Mouse (Mus musculus) stomach, embryonic 15.5 days (tissue): ENCODE data around the gene Oaz3. TPM values are rescaled to one million over a fixed set of nuclear protein-coding genes. Genes with fewer than 3 reads are reported as not detected.
A peak's percentile ranks its signal among the peaks of the same experiment; 100 is the strongest.

Experiments
- ATAC-seq: fragments of 200-750 bp; cut with Nextera tagmentation; 2 replicates; pipeline ENCODE4 v1.8.0; 2017; ENCODE audit warnings: low read depth, moderate number of reproducible peaks, moderate TSS enrichment; ENCODE audit not compliant: insufficient read depth, low FRiP score
- H3K27ac ChIP-seq: fragments of 300-500 bp; sonication (generic); 2 replicates; pipeline ENCODE4 v1.5.1; 2015; ENCODE audit warnings: mild to moderate bottlenecking, inconsistent platforms
- H3K27me3 ChIP-seq: fragments of 300-500 bp; sonication (generic); replicated peaks from 2 replicates; pipeline ENCODE4 v1.6.1; 2015; ENCODE audit warnings: inconsistent platforms
- H3K36me3 ChIP-seq: fragments of 300-500 bp; sonication (generic); 2 replicates; pipeline ENCODE4 v1.6.1; 2015; ENCODE audit warnings: inconsistent platforms
- H3K4me1 ChIP-seq: fragments of 300-500 bp; sonication (generic); 2 replicates; pipeline ENCODE4 v1.6.1; 2015; ENCODE audit warnings: inconsistent platforms
- H3K4me2 ChIP-seq: fragments of 300-500 bp; sonication (generic); 2 replicates; pipeline ENCODE4 v1.6.1; 2015; ENCODE audit warnings: mild to moderate bottlenecking, inconsistent platforms
- H3K4me3 ChIP-seq: fragments of 300-500 bp; sonication (generic); replicated peaks from 2 replicates; pipeline ENCODE4 v1.5.1; 2015; ENCODE audit warnings: inconsistent platforms
- H3K9ac ChIP-seq: fragments of 300-500 bp; sonication (generic); 2 replicates; pipeline ENCODE4 v1.6.1; 2015; ENCODE audit warnings: inconsistent platforms
- H3K9me3 ChIP-seq: fragments of 300-500 bp; sonication (generic); 2 replicates; pipeline ENCODE4 v1.6.1; 2016; ENCODE audit warnings: inconsistent platforms
- WGBS: fragments of 180-500 bp; shearing (Covaris S2); methylation state at CpG from one replicate; pipeline ENCODE4 v1.1.7; 2015; 5-methylcytosine and 5-hydroxymethylcytosine counted together
- polyA plus RNA-seq: library from polyadenylated mRNA; unstranded; fragments of >200 nt; fragmentation: Nextera tagmentation; extraction: Ambion mirVana; gene quantifications from 2 replicates; pipeline ENCODE4 v1.2.1, GENCODE M21; 2015

Oaz3 gene
- polyA plus RNA-seq, 1 experiment from 2014 or later = 1.5 TPM

- Histone ChIP-seq H3K4me1 (peaks cover 6% of the 10 kb centered on the region; the same call in 1 of the 2 replicates), H3K27me3 (peaks cover 31% of the 10 kb centered on the region), H3K27ac (no peak overlapping the region), H3K4me3 (peak overlapping the region; percentile 26), H3K4me2 (peak overlapping the region; percentile 47), H3K36me3 (no peaks in the 10 kb centered on the region), H3K9ac (no peak overlapping the region), H3K9me3 (no peaks in the 10 kb centered on the region)
- WGBS = 2% methylated on average over 20 of the region's 20 CpGs
- ATAC-seq = no peak
Observed at GRCm38 (mm10) chr3:94398943-94399481, 44.7 kb downstream of the Oaz3 start.

- ATAC-seq = no peak
- Histone ChIP-seq H3K4me2 (peak within 1 kb of the TSS; percentile 47), H3K27ac (no peak within 1 kb of the TSS), H3K27me3 (peaks cover 31% of the 10 kb centered on the region), H3K4me1 (peaks cover 6% of the 10 kb centered on the region; the same call in 1 of the 2 replicates), H3K9ac (no peak within 1 kb of the TSS), H3K9me3 (no peaks in the 10 kb centered on the region), H3K36me3 (no peaks in the 10 kb centered on the region), H3K4me3 (peak within 1 kb of the TSS; percentile 26)
- 64% methylated on average over 6 of the region's 6 CpGs for WGBS
Observed at GRCm38 (mm10) chr3:94398217-94398616, 45.5 kb downstream of the Oaz3 start, which contains the start of gene Lingo4. Gene Lingo4 (plus strand): TSS chr3:94398517.

DNA sequence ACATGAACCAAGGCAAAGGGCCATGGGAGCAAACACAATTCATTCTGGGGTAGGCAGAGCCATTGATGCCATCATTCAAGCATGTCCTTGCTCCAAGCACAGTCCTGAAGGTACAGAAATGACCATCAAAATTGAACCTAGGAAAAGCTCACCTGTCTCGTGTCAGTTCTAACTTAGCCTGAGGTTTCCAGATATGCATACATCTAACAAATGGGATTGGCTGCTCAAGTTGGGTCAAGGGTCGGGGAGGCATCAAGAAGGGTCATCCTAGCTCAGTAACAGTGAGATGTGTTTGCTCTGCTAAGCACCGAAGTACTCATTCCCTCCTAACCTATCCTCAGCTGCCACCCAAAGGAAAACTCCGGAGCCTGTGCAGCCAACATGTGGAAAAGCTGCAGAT, 46.9 kb downstream of the Oaz3 start:
- Histone ChIP-seq H3K9me3 (no peaks in the 10 kb centered on the region), H3K27me3 (peaks cover 29% of the 10 kb centered on the region), H3K27ac (no peak overlapping the region), H3K4me1 (peaks cover 6% of the 10 kb centered on the region; the same call in 1 of the 2 replicates), H3K4me3 (no peak overlapping the region), H3K36me3 (no peaks in the 10 kb centered on the region), H3K4me2 (no peak overlapping the region), H3K9ac (no peak overlapping the region)
- ATAC-seq = no peak
- WGBS = 71% methylated on average over 4 of the region's 4 CpGs

GRCm38 (mm10) chr3:94396336-94396735, 47.4 kb downstream of the Oaz3 start:
- H3K9ac ChIP-seq = no peak overlapping the region
- no peaks in the 10 kb centered on the region for H3K36me3 ChIP-seq
- no peak for ATAC-seq

GRCm38 (mm10) chr3:94393049-94393448, 50.7 kb downstream of the Oaz3 start:
- no peak overlapping the region for H3K4me3 ChIP-seq
- no peak for ATAC-seq

More at GRCm38 (mm10) chr3:94396336-94396735, 47.4 kb downstream of the Oaz3 start:
- Histone ChIP-seq H3K27ac (no peak overlapping the region), H3K27me3 (peaks cover 25% of the 10 kb centered on the region), H3K9me3 (no peaks in the 10 kb centered on the region), H3K4me2 (no peak overlapping the region), H3K4me3 (no peak overlapping the region), H3K4me1 (peaks cover 6% of the 10 kb centered on the region; the same call in 1 of the 2 replicates)
- 89% methylated on average over 1 of the region's 1 CpGs for WGBS

GRCm38 (mm10) chr3:94392128-94392527, 51.6 kb downstream of the Oaz3 start:
- Histone ChIP-seq H3K4me2 (no peak overlapping the region), H3K9ac (no peak overlapping the region), H3K27me3 (no peaks in the 10 kb centered on the region; the same call in 1 of the 2 replicates), H3K4me1 (no peaks in the 10 kb centered on the region), H3K36me3 (no peaks in the 10 kb centered on the region), H3K27ac (no peak overlapping the region), H3K4me3 (no peak overlapping the region), H3K9me3 (no peaks in the 10 kb centered on the region)
- WGBS = 76% methylated on average over 2 of the region's 2 CpGs
- no peak for ATAC-seq

More at GRCm38 (mm10) chr3:94393049-94393448, 50.7 kb downstream of the Oaz3 start:
- H3K27ac ChIP-seq = no peak overlapping the region
- H3K36me3 ChIP-seq = no peaks in the 10 kb centered on the region
- 71% methylated on average over 4 of the region's 4 CpGs for WGBS
- no peaks in the 10 kb centered on the region for H3K9me3 ChIP-seq
- H3K27me3 ChIP-seq = peaks cover 6% of the 10 kb centered on the region
- no peaks in the 10 kb centered on the region for H3K4me1 ChIP-seq
- no peak overlapping the region for H3K4me2 ChIP-seq
- H3K9ac ChIP-seq = no peak overlapping the region

DNA sequence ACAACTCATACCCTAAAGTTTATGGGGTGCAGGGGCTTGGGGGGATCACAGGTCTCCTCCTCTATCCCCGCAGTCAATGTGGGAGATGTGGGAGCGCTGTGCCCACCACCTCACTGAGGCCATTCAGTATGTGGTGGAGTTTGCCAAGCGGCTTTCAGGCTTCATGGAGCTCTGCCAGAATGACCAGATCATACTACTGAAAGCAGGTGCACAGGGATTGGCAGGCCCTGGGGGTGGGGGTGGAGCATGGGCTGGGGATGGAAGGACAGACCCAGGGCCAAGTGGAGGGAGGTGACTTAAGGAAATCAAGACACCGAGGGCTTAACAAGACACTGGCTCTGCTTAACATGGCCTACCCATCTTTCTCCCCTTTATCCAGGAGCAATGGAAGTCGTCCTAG, 52.7 kb downstream of the Oaz3 start:
- Histone ChIP-seq H3K4me1 (no peaks in the 10 kb centered on the region), H3K27ac (no peak overlapping the region), H3K27me3 (no peaks in the 10 kb centered on the region), H3K4me2 (no peak overlapping the region), H3K9me3 (no peaks in the 10 kb centered on the region), H3K4me3 (no peak overlapping the region), H3K36me3 (no peaks in the 10 kb centered on the region), H3K9ac (no peak overlapping the region)
- WGBS = 84% methylated on average over 5 of the region's 5 CpGs
- no peak for ATAC-seq

- H3K9ac ChIP-seq = no peak overlapping the region
- no peak overlapping the region for H3K4me2 ChIP-seq
Observed at GRCm38 (mm10) chr3:94389420-94389819, 54.3 kb downstream of the Oaz3 start.

DNA sequence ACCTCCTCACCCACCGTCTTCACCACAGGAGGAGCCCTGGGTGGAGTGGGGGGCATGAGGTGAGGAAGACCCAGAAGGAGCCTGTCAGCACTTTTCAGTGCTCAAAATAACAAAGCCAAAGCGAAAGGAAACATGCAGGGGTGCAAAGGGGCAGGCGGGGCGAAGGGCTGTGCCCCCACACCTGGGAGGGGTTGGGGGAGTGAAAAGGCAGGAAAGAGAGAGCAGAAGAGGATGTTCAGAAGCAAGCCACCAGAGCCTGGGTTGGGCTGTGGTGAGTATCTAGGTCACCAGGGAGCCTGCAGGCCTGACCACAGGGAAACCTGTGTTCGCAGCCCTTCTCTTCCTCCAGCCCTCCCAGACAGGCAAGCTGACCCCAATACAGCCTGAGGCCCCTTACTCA, 55.7 kb downstream of the Oaz3 start:
- Histone ChIP-seq H3K27me3 (no peaks in the 10 kb centered on the region), H3K4me3 (no peak overlapping the region), H3K27ac (no peak overlapping the region), H3K4me2 (no peak overlapping the region), H3K9me3 (no peaks in the 10 kb centered on the region), H3K9ac (no peak overlapping the region), H3K36me3 (no peaks in the 10 kb centered on the region), H3K4me1 (no peaks in the 10 kb centered on the region)
- ATAC-seq = no peak
- WGBS = 83% methylated on average over 5 of the region's 5 CpGs

More at GRCm38 (mm10) chr3:94389420-94389819, 54.3 kb downstream of the Oaz3 start:
- no peak overlapping the region for H3K4me3 ChIP-seq
- H3K9me3 ChIP-seq = no peaks in the 10 kb centered on the region
- no peaks in the 10 kb centered on the region for H3K27me3 ChIP-seq
- no peak for ATAC-seq
- H3K27ac ChIP-seq = no peak overlapping the region
- H3K36me3 ChIP-seq = no peaks in the 10 kb centered on the region
- no peaks in the 10 kb centered on the region for H3K4me1 ChIP-seq
- WGBS = 93% methylated on average over 16 of the region's 16 CpGs

GRCm38 (mm10) chr3:94387391-94387790, 56.3 kb downstream of the Oaz3 start:
- H3K4me1 ChIP-seq = no peaks in the 10 kb centered on the region
- H3K4me2 ChIP-seq = no peak overlapping the region
- no peak for ATAC-seq
- WGBS = 87% methylated on average over 10 of the region's 10 CpGs
- no peak overlapping the region for H3K4me3 ChIP-seq
- no peaks in the 10 kb centered on the region for H3K36me3 ChIP-seq
- no peak overlapping the region for H3K27ac ChIP-seq
- no peak overlapping the region for H3K9ac ChIP-seq
- no peaks in the 10 kb centered on the region for H3K9me3 ChIP-seq
- no peaks in the 10 kb centered on the region for H3K27me3 ChIP-seq

DNA sequence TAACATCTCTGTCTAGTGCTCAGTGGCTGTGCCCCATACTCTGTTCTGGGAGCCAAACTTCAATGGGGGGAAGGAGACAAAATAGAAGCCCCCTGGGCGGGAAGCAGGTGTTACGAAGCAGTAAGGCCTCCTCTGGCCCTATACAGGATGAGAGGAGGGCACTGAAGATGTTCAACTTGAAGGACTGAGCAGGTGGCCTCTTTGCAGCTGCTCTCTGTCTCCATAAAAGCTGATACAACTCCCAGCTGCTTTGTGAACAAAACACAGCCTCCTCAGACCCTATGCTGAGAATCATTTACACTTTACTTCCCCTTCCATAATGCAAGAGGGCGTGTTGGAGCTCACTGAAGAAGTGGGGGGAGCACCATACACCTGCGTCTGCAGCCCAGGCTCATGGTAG, 57.0 kb downstream of the Oaz3 start:
- no peaks in the 10 kb centered on the region for H3K27me3 ChIP-seq
- no peak for ATAC-seq
- no peaks in the 10 kb centered on the region for H3K36me3 ChIP-seq

DNA sequence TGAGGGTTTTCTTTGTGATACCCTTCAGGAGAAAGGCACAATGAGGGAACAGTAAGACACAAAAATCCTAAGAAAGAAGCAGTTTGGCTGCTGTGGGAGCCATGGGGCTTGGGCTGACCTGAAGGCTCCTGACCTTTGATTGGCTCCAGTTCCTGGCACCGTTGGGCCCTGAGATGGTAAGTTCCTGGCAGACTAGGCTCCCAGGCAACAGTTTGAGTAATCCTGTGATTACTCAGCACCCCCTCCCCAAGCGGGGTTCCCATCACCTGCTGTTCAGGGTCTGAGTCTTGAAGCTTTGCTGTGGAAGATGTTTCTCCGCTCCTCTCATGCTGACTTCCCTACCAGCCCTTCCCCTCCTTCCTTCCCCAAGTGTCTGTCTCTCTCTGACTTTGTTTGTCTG, 60.2 kb downstream of the Oaz3 start:
- no peaks in the 10 kb centered on the region for H3K9me3 ChIP-seq
- no peak for ATAC-seq
- H3K27ac ChIP-seq = no peak overlapping the region
- no peak overlapping the region for H3K9ac ChIP-seq
- no peaks in the 10 kb centered on the region for H3K4me1 ChIP-seq
- H3K4me3 ChIP-seq = no peak overlapping the region
- H3K36me3 ChIP-seq = no peaks in the 10 kb centered on the region
- WGBS = 60% methylated on average over 3 of the region's 3 CpGs
- no peak overlapping the region for H3K4me2 ChIP-seq
- H3K27me3 ChIP-seq = no peaks in the 10 kb centered on the region

More for the DNA sequence above, 57.0 kb downstream of the Oaz3 start:
- no peak overlapping the region for H3K4me2 ChIP-seq
- no peak overlapping the region for H3K27ac ChIP-seq
- H3K4me3 ChIP-seq = no peak overlapping the region
- no peaks in the 10 kb centered on the region for H3K9me3 ChIP-seq
- no peak overlapping the region for H3K9ac ChIP-seq
- WGBS = 47% methylated on average over 4 of the region's 4 CpGs
- H3K4me1 ChIP-seq = no peaks in the 10 kb centered on the region
